Mouse (Mus musculus): ENCODE data around the gene Gsc. TPM values are rescaled to one million over a fixed set of nuclear protein-coding genes. Genes with fewer than 3 reads are reported as not detected.
A peak's percentile ranks its signal among the peaks of the same experiment; 100 is the strongest.

Gsc gene
- polyA plus RNA-seq, 1 experiment from 2014 or later, result 0.31 TPM

DNA sequence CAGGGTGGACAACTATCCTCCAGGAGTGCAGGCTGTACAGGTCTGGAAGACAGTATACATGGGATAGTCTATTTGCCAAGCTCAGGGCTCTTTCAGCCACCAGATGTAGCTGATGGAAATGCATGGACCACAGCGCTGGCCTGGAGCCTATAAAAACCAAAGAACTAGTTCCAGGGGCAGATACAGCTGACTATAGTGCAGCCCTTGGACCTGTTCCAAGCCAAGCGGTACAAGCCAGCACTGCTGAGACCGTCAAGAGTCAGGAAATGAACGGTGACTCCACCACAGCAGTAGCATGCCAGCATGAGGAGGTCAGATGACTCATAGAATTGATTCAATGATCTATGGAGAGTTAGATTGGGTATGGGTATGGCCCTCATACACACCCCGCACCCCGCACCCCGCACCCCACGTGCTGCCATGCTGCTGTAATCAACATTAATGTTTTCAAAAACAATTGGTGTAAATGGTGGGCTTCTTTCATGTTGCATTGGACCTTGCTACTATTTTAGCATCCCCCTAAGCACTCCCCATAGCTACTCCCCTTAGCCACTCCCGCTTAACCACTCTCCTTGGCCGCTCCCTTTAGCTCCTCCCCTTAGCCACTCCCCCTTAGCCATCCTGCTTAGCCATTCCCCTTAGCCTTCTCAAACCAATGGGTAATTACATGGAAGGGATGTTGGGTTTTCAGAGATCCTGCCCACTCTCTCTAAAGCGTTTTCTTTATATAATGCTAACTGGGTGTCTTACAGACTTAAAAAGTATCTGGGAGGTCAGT is 50.3 kb downstream of the Gsc start:
- Histone ChIP-seq H3K9ac (no peak overlapping the region), H3K36me3 (no peaks in the 10 kb centered on the region), H3K27ac (ENCODE audit: poor library complexity, severe bottlenecking) (no peak overlapping the region), H3K4me3 (no peak overlapping the region), H3K4me1 (replicated peaks) (0 out of 2 replicates have a peak, but pooled peaks cover 5% of the 10 kb centered on the region), H3K9me3 (replicated peaks) (no peaks in the 10 kb centered on the region), H3K27me3 (replicated peaks) (peaks cover 33% of the 10 kb centered on the region), H3K4me2 (no peak overlapping the region)
- peak; percentile 82 for ATAC-seq (ENCODE audit: insufficient number of reproducible peaks, low FRiP score)
- WGBS, result 60% methylated on average over 11 of the region's 11 CpGs

Other genes with a start within 250 kb of the Gsc start
- gene Serpina3g, start 237.1 kb downstream of the Gsc start, polyA plus RNA-seq (2016; fragmentation: Nextera tagmentation; extraction: Ambion mirVana), result 1.3 and 1.4 TPM in 2 replicates
- gene Serpina3i, start 210.2 kb downstream of the Gsc start, polyA plus RNA-seq (2016; fragmentation: Nextera tagmentation; extraction: Ambion mirVana), result 0.12 and 0.32 TPM in 2 replicates
- not detected in 2 replicates for gene Serpina3j, start 158.8 kb downstream of the Gsc start, polyA plus RNA-seq (2016; fragmentation: Nextera tagmentation; extraction: Ambion mirVana)
- not detected in 2 replicates for gene Serpina3k, start 134.8 kb downstream of the Gsc start, polyA plus RNA-seq (2016; fragmentation: Nextera tagmentation; extraction: Ambion mirVana)
- gene Serpina3m, start 134.8 kb downstream of the Gsc start, polyA plus RNA-seq (2016; fragmentation: Nextera tagmentation; extraction: Ambion mirVana), result not detected in 2 replicates
- 0.39 TPM in 1 of 2 replicates, not detected in the other for gene Serpina3n, start 66.6 kb downstream of the Gsc start, polyA plus RNA-seq (2016; fragmentation: Nextera tagmentation; extraction: Ambion mirVana)